Mouse (Mus musculus) midbrain, embryonic 11.5 days (tissue): ENCODE measurements around the gene Ccni. TPM values are rescaled to one million over a fixed set of nuclear protein-coding genes. Genes with fewer than 3 reads are reported as not detected.

Experiments used
- ATAC-seq: fragments of 200-750 bp; cut with Nextera tagmentation; 2 replicates; pipeline ENCODE4 v1.8.0; 2017; ENCODE audit warnings: moderate TSS enrichment, moderate library complexity; ENCODE audit not compliant: low FRiP score
- DNase-seq: peaks from one replicate; pipeline ENCODE4 v3.0.0; 2015; ENCODE audit warnings: low spot score; ENCODE audit errors: missing footprints
- H3K27ac ChIP-seq: fragments of 300-500 bp; sonication (generic); 2 replicates; pipeline ENCODE4 v1.5.1; 2014; ENCODE audit warnings: low read depth, low read length
- H3K27me3 ChIP-seq: fragments of 300-500 bp; sonication (generic); 2 replicates; pipeline ENCODE4 v1.6.1; 2014; ENCODE audit warnings: mild to moderate bottlenecking, low read length, moderate library complexity, mixed read lengths; ENCODE audit not compliant: control insufficient read depth, insufficient read depth
- H3K36me3 ChIP-seq: fragments of 300-500 bp; sonication (generic); 2 replicates; pipeline ENCODE4 v1.6.1; 2014; ENCODE audit warnings: mild to moderate bottlenecking, low read length, moderate library complexity, mixed read lengths; ENCODE audit not compliant: control insufficient read depth, insufficient read depth
- H3K4me1 ChIP-seq: fragments of 300-500 bp; sonication (generic); 2 replicates; pipeline ENCODE4 v1.6.1; 2014; ENCODE audit warnings: low read length; ENCODE audit not compliant: control insufficient read depth, insufficient read depth
- H3K4me2 ChIP-seq: fragments of 300-500 bp; sonication (generic); 2 replicates; pipeline ENCODE4 v1.6.1; 2014; ENCODE audit warnings: mild to moderate bottlenecking, moderate library complexity
- H3K4me3 ChIP-seq: fragments of 300-500 bp; sonication (generic); 2 replicates; pipeline ENCODE4 v1.5.1; 2014; ENCODE audit warnings: low read depth, low read length
- H3K9ac ChIP-seq: fragments of 300-500 bp; sonication (generic); 2 replicates; pipeline ENCODE4 v1.6.1; 2014; ENCODE audit warnings: low read length
- H3K9me3 ChIP-seq: fragments of 300-500 bp; sonication (generic); 2 replicates; pipeline ENCODE4 v1.6.1; 2016; ENCODE audit warnings: low read length; ENCODE audit not compliant: control insufficient read depth
- WGBS: fragments of 180-500 bp; shearing (Covaris S2); extraction: QIAGEN DNeasy Blood & Tissue Kit; methylation state at CpG from one replicate; pipeline ENCODE4 v1.1.7; 2014; 5-methylcytosine and 5-hydroxymethylcytosine counted together
- polyA plus RNA-seq: library from polyadenylated mRNA; unstranded; fragments of >200 nt; fragmentation: Nextera tagmentation; extraction: Ambion mirVana; gene quantifications from 2 replicates; pipeline ENCODE4 v1.2.1, GENCODE M21; 2014

Gene Ccni
- polyA plus RNA-seq, 1 experiment from 2014 or later = 159 TPM

- Histone ChIP-seq H3K9ac (no peak overlapping the region), H3K4me1 (no peaks in the 10 kb centered on the region), H3K36me3 (peaks cover 4% of the 10 kb centered on the region), H3K4me3 (no peak overlapping the region), H3K4me2 (no peak overlapping the region), H3K27ac (no peak overlapping the region), H3K9me3 (no peaks in the 10 kb centered on the region), H3K27me3 (no peaks in the 10 kb centered on the region)
- WGBS = 84% methylated on average over 6 of the region's 6 CpGs
- no peak for DNase-seq
- no peak for ATAC-seq
Observed at GRCm38 (mm10) chr5:93178616-93179015, 27.7 kb downstream of the Ccni start.

GRCm38 (mm10) chr5:93174675-93175074, 31.6 kb downstream of the Ccni start:
- 91% methylated on average over 6 of the region's 6 CpGs for WGBS
- no peaks in the 10 kb centered on the region for H3K4me1 ChIP-seq
- H3K4me3 ChIP-seq = no peak overlapping the region
- no peak overlapping the region for H3K27ac ChIP-seq
- no peak for ATAC-seq
- no peak for DNase-seq
- H3K36me3 ChIP-seq = peaks cover 11% of the 10 kb centered on the region
- H3K4me2 ChIP-seq = no peak overlapping the region
- H3K9me3 ChIP-seq = no peaks in the 10 kb centered on the region
- no peaks in the 10 kb centered on the region for H3K27me3 ChIP-seq
- no peak overlapping the region for H3K9ac ChIP-seq

DNA sequence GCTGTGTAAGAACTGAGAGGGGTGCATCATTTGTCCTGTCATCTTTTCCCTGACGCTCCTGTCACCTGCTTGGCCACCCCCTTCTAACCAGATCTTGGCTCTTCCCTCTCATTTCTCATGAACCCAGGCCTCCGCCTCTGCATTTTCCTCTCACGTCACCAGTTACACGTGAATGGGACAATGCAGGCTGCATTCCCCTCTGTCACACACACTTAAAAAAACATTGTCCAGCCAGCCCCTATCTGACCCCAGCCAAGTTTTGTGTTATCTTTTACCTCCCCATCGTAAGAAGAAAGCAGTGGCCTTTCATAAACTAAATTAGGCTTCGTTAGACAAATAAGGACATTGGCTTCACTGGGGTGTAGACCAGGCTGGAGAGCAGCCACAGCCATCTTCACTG, 33.8 kb downstream of the Ccni start:
- DNase-seq (no peak), ATAC-seq (no peak)
- Histone ChIP-seq H3K27me3 (no peaks in the 10 kb centered on the region), H3K9me3 (no peaks in the 10 kb centered on the region), H3K27ac (no peak overlapping the region), H3K36me3 (peaks cover 15% of the 10 kb centered on the region), H3K4me1 (no peaks in the 10 kb centered on the region), H3K4me3 (no peak overlapping the region), H3K9ac (no peak overlapping the region), H3K4me2 (no peak overlapping the region)
- WGBS = 85% methylated on average over 6 of the region's 6 CpGs

DNA sequence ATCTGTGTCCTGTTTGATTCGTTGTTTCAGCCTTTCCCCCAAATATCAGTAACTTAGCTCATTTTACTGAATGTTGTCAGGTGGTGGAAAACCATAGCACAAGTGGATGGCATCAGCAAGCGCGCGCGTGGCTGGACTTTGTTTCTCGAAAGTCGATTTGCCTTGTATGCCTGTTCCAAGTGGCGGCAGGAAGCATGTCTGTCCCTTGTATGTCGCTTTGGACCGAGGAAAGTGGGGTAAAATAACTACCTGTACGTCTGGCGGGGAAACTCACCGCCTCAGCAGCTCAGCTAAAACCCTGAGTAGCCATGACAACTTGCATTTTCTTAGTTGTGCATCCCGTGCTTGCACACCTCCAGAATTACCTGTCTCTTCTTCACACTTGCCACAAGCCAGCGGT, 34.9 kb downstream of the Ccni start:
- no peak for ATAC-seq
- Histone ChIP-seq H3K4me3 (no peak overlapping the region), H3K36me3 (peaks cover 21% of the 10 kb centered on the region), H3K4me1 (no peaks in the 10 kb centered on the region), H3K4me2 (no peak overlapping the region), H3K27me3 (no peaks in the 10 kb centered on the region), H3K27ac (no peak overlapping the region), H3K9me3 (no peaks in the 10 kb centered on the region), H3K9ac (no peak overlapping the region)
- WGBS = 95% methylated on average over 15 of the region's 15 CpGs
- DNase-seq = no peak

DNA sequence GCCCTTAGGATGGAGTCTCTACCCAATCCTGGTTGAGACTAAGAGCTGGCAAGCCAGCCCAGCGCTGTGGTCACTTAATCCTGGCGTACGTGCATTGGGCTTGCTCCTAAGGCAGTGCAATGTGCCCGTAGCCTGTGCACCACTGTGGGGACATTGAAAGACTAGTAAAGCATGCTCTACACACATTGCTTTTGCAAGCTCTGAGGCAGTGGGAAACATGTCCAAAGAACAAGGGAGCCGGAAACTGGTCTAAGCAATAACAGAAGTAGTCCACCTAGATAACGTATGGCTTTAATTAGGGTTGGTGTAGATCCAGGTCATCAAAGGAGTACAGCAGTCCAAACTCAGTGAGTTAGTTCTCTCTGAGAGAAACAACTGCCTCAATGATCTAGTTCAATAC, 37.6 kb downstream of the Ccni start:
- Histone ChIP-seq H3K9me3 (no peaks in the 10 kb centered on the region), H3K4me2 (no peak overlapping the region), H3K27ac (no peak overlapping the region), H3K4me3 (no peak overlapping the region), H3K27me3 (no peaks in the 10 kb centered on the region), H3K4me1 (no peaks in the 10 kb centered on the region), H3K36me3 (peaks cover 26% of the 10 kb centered on the region), H3K9ac (no peak overlapping the region)
- DNase-seq (no peak), ATAC-seq (no peak)
- 84% methylated on average over 6 of the region's 6 CpGs for WGBS

GRCm38 (mm10) chr5:93167919-93168516, 38.3 kb downstream of the Ccni start:
- H3K4me3 ChIP-seq = no peak overlapping the region
- no peak overlapping the region for H3K9ac ChIP-seq
- no peaks in the 10 kb centered on the region for H3K4me1 ChIP-seq
- no peaks in the 10 kb centered on the region for H3K27me3 ChIP-seq
- H3K4me2 ChIP-seq = no peak overlapping the region
- no peak overlapping the region for H3K27ac ChIP-seq
- 93% methylated on average over 11 of the region's 11 CpGs for WGBS
- DNase-seq (no peak), ATAC-seq (no peak)
- H3K9me3 ChIP-seq = no peaks in the 10 kb centered on the region
- H3K36me3 ChIP-seq = peaks cover 26% of the 10 kb centered on the region

GRCm38 (mm10) chr5:93163541-93163940, 42.8 kb downstream of the Ccni start:
- Histone ChIP-seq H3K27me3 (no peaks in the 10 kb centered on the region), H3K27ac (no peak overlapping the region), H3K9me3 (no peaks in the 10 kb centered on the region), H3K4me3 (no peak overlapping the region), H3K4me1 (no peaks in the 10 kb centered on the region), H3K4me2 (no peak overlapping the region), H3K36me3 (peaks cover 29% of the 10 kb centered on the region), H3K9ac (no peak overlapping the region)
- ATAC-seq (peak; percentile 45; the same call in 1 of the 2 replicates), DNase-seq (peak; percentile 95)
- 82% methylated on average over 3 of the region's 3 CpGs for WGBS

- H3K9me3 ChIP-seq = no peaks in the 10 kb centered on the region
- no peak overlapping the region for H3K4me3 ChIP-seq
- DNase-seq = no peak
- 94% methylated on average over 11 of the region's 11 CpGs for WGBS
- no peak for ATAC-seq
- H3K36me3 ChIP-seq = peaks cover 17% of the 10 kb centered on the region
- H3K4me1 ChIP-seq = no peaks in the 10 kb centered on the region
- H3K27ac ChIP-seq = no peak overlapping the region; the same call in 1 of the 2 replicates
- no peak overlapping the region for H3K4me2 ChIP-seq
- no peaks in the 10 kb centered on the region for H3K27me3 ChIP-seq
- H3K9ac ChIP-seq = no peak overlapping the region
Observed at GRCm38 (mm10) chr5:93154401-93154800, 51.9 kb downstream of the Ccni start.

- Histone ChIP-seq H3K27me3 (no peaks in the 10 kb centered on the region), H3K36me3 (peaks cover 18% of the 10 kb centered on the region), H3K4me3 (no peak overlapping the region), H3K4me2 (no peak overlapping the region), H3K9ac (no peak overlapping the region), H3K9me3 (no peaks in the 10 kb centered on the region), H3K4me1 (no peaks in the 10 kb centered on the region), H3K27ac (no peak overlapping the region)
- WGBS = 92% methylated on average over 4 of the region's 4 CpGs
- ATAC-seq (no peak), DNase-seq (no peak)
Observed at GRCm38 (mm10) chr5:93152451-93152850, 53.8 kb downstream of the Ccni start.
